Mouse (Mus musculus): Measurements from ENCODE around the gene Gm49355.

The Gm49355 gene

GRCm38 (mm10) chr14:12343451-12343941 is 59.7 kb downstream of the Gm49355 start:
- CTCF ChIA-PET, result no interaction called here

GRCm38 (mm10) chr14:12344061-12344745 is 60.4 kb downstream of the Gm49355 start:
- CTCF ChIA-PET, result no interaction called here

GRCm38 (mm10) chr14:12344746-12345240 is 61.0 kb downstream of the Gm49355 start:
- CTCF ChIA-PET, result no interaction called here

GRCm38 (mm10) chr14:12345241-12345921 is 61.6 kb downstream of the Gm49355 start:
- CTCF ChIA-PET, result no interaction called here

- CTCF ChIA-PET, result no interaction called here
Observed at GRCm38 (mm10) chr14:12346011-12346864, 62.5 kb downstream of the Gm49355 start.

GRCm38 (mm10) chr14:12346865-12347600 is 63.3 kb downstream of the Gm49355 start:
- CTCF ChIA-PET, result no interaction called here

- CTCF ChIA-PET, result no interaction called here
Observed at GRCm38 (mm10) chr14:12348089-12348488, 64.3 kb downstream of the Gm49355 start, which contains the start of gene Fezf2. TSS of gene Fezf2 (minus strand) at chr14:12348189.

GRCm38 (mm10) chr14:12349334-12350090 is 65.7 kb downstream of the Gm49355 start:
- CTCF ChIA-PET, result no interaction called here

GRCm38 (mm10) chr14:12350271-12350916 is 66.6 kb downstream of the Gm49355 start:
- CTCF ChIA-PET, result no interaction called here

Data from spleen, embryonic (tissue).